Mouse (Mus musculus) lung, embryonic 15.5 days (tissue): Measurements from ENCODE around the gene Atp6ap1l. TPM values are rescaled to one million over a fixed set of nuclear protein-coding genes. Genes with fewer than 3 reads are reported as not detected.
"Not testable (repeated sequence)": the region's sequence is repeated elsewhere in the genome, so short reads cannot be mapped to it uniquely, and the experiment has no call there.

ENCODE experiments used
- ATAC-seq: fragments of 200-750 bp; cut with Nextera tagmentation; 2 replicates; pipeline ENCODE4 v1.8.0; 2017; ENCODE audit warnings: moderate number of reproducible peaks, borderline replicate concordance; ENCODE audit not compliant: low FRiP score, low TSS enrichment; ENCODE audit errors: extremely low read depth
- H3K27ac ChIP-seq: fragments of 300-500 bp; sonication (generic); 2 replicates; pipeline ENCODE4 v1.5.1; 2015; ENCODE audit warnings: moderate library complexity, mild to moderate bottlenecking, inconsistent platforms
- H3K27me3 ChIP-seq: fragments of 300-500 bp; sonication (generic); 2 replicates; pipeline ENCODE4 v1.6.1; 2015; ENCODE audit warnings: inconsistent platforms
- H3K36me3 ChIP-seq: fragments of 300-500 bp; sonication (generic); 2 replicates; pipeline ENCODE4 v1.6.1; 2015; ENCODE audit warnings: inconsistent platforms
- H3K4me1 ChIP-seq: fragments of 300-500 bp; sonication (generic); 2 replicates; pipeline ENCODE4 v1.6.1; 2015; ENCODE audit warnings: inconsistent platforms
- H3K4me2 ChIP-seq: fragments of 300-500 bp; sonication (generic); 2 replicates; pipeline ENCODE4 v1.6.1; 2015; ENCODE audit warnings: inconsistent platforms, mild to moderate bottlenecking, moderate library complexity
- H3K4me3 ChIP-seq: fragments of 300-500 bp; sonication (generic); 2 replicates; pipeline ENCODE4 v1.5.1; 2015; ENCODE audit warnings: mild to moderate bottlenecking, inconsistent platforms
- H3K9ac ChIP-seq: fragments of 300-500 bp; sonication (generic); 2 replicates; pipeline ENCODE4 v1.6.1; 2015; ENCODE audit warnings: inconsistent platforms
- H3K9me3 ChIP-seq: fragments of 300-500 bp; sonication (generic); 2 replicates; pipeline ENCODE4 v1.6.1; 2016; ENCODE audit warnings: inconsistent platforms
- WGBS: fragments of 180-500 bp; shearing (Covaris S2); methylation state at CpG from one replicate; pipeline ENCODE4 v1.1.7; 2015; 5-methylcytosine and 5-hydroxymethylcytosine counted together
- polyA plus RNA-seq: library from polyadenylated mRNA; unstranded; fragments of >200 nt; fragmentation: Nextera tagmentation; extraction: Ambion mirVana; gene quantifications from 2 replicates; pipeline ENCODE4 v1.2.1, GENCODE M21; 2015

Atp6ap1l gene
- polyA plus RNA-seq, result not detected in 2 replicates

- Histone ChIP-seq H3K36me3 (no peaks in the 10 kb centered on the region), H3K9me3 (no peaks in the 10 kb centered on the region), H3K4me2 (no peak within 1 kb of the TSS), H3K9ac (no peak within 1 kb of the TSS), H3K27me3 (no peaks in the 10 kb centered on the region), H3K27ac (no peak within 1 kb of the TSS), H3K4me1 (no peaks in the 10 kb centered on the region), H3K4me3 (no peak within 1 kb of the TSS)
- 92% methylated on average over 5 of the region's 5 CpGs for WGBS
- no peak for ATAC-seq
Observed at GRCm38 (mm10) chr13:90905176-90905575, at the start of gene Atp6ap1l. Atp6ap1l (minus strand) TSS chr13:90905355.

- 83% methylated on average over 5 of the region's 5 CpGs for WGBS
- Histone ChIP-seq H3K4me1 (no peaks in the 10 kb centered on the region), H3K36me3 (no peaks in the 10 kb centered on the region), H3K9ac (no peak overlapping the region), H3K27ac (no peak overlapping the region), H3K27me3 (no peaks in the 10 kb centered on the region), H3K9me3 (no peaks in the 10 kb centered on the region), H3K4me3 (no peak overlapping the region), H3K4me2 (no peak overlapping the region)
- ATAC-seq, result no peak
Observed at GRCm38 (mm10) chr13:90939600-90939999, 34.4 kb upstream of the Atp6ap1l start.

- H3K4me1 ChIP-seq, result no peaks in the 10 kb centered on the region
- no peaks in the 10 kb centered on the region for H3K27me3 ChIP-seq
- 51% methylated on average over 6 of the region's 6 CpGs for WGBS
- H3K4me3 ChIP-seq, result no peak overlapping the region
- no peak overlapping the region for H3K27ac ChIP-seq
- H3K36me3 ChIP-seq, result no peaks in the 10 kb centered on the region
- ATAC-seq, result no peak
- H3K4me2 ChIP-seq, result no peak overlapping the region
- no peaks in the 10 kb centered on the region for H3K9me3 ChIP-seq
- no peak overlapping the region for H3K9ac ChIP-seq
Observed at GRCm38 (mm10) chr13:90939192-90939591, 34.0 kb upstream of the Atp6ap1l start.

GRCm38 (mm10) chr13:90935852-90936251 lies 30.7 kb upstream of the Atp6ap1l start:
- Histone ChIP-seq H3K27me3 (no peaks in the 10 kb centered on the region), H3K4me1 (no peaks in the 10 kb centered on the region), H3K9me3 (no peaks in the 10 kb centered on the region), H3K36me3 (no peaks in the 10 kb centered on the region), H3K9ac (no peak overlapping the region), H3K27ac (no peak overlapping the region), H3K4me2 (no peak overlapping the region), H3K4me3 (no peak overlapping the region)
- no peak for ATAC-seq
- WGBS, result 76% methylated on average over 7 of the region's 7 CpGs

GRCm38 (mm10) chr13:90933256-90933655 lies 28.1 kb upstream of the Atp6ap1l start:
- H3K4me1 ChIP-seq, result no peaks in the 10 kb centered on the region
- no peak overlapping the region for H3K4me3 ChIP-seq
- no peaks in the 10 kb centered on the region for H3K27me3 ChIP-seq
- ATAC-seq, result no peak
- H3K9me3 ChIP-seq, result no peaks in the 10 kb centered on the region
- 71% methylated on average over 3 of the region's 3 CpGs for WGBS
- H3K4me2 ChIP-seq, result no peak overlapping the region
- H3K9ac ChIP-seq, result no peak overlapping the region
- no peak overlapping the region for H3K27ac ChIP-seq
- peaks cover 9% of the 10 kb centered on the region; the same call in 1 of the 2 replicates for H3K36me3 ChIP-seq

GRCm38 (mm10) chr13:90929847-90930246 lies 24.7 kb upstream of the Atp6ap1l start:
- Histone ChIP-seq H3K9ac (no peak overlapping the region), H3K4me1 (no peaks in the 10 kb centered on the region), H3K4me3 (no peak overlapping the region), H3K27ac (no peak overlapping the region), H3K36me3 (peaks cover 40% of the 10 kb centered on the region), H3K27me3 (no peaks in the 10 kb centered on the region), H3K4me2 (no peak overlapping the region), H3K9me3 (no peaks in the 10 kb centered on the region)
- ATAC-seq, result no peak
- WGBS, result 22% methylated on average over 5 of the region's 5 CpGs

GRCm38 (mm10) chr13:90928266-90928665 lies 23.1 kb upstream of the Atp6ap1l start:
- H3K4me2 ChIP-seq, ATAC-seq, H3K9me3 ChIP-seq, H3K27ac ChIP-seq, H3K4me1 ChIP-seq, H3K9ac ChIP-seq, H3K4me3 ChIP-seq, H3K27me3 ChIP-seq: not testable (repeated sequence)
- H3K36me3 ChIP-seq, result peaks cover 42% of the 10 kb centered on the region
- 85% methylated on average over 9 of the region's 10 CpGs for WGBS

GRCm38 (mm10) chr13:90926938-90927633 lies 21.9 kb upstream of the Atp6ap1l start:
- no peak overlapping the region for H3K4me2 ChIP-seq
- WGBS, result 66% methylated on average over 5 of the region's 5 CpGs
- ATAC-seq, result no peak
- no peak overlapping the region for H3K4me3 ChIP-seq
- H3K27me3 ChIP-seq, result no peaks in the 10 kb centered on the region
- peaks cover 42% of the 10 kb centered on the region for H3K36me3 ChIP-seq
- no peak overlapping the region for H3K9ac ChIP-seq
- H3K27ac ChIP-seq, result no peak overlapping the region
- peaks cover 4% of the 10 kb centered on the region; the same call in 1 of the 2 replicates for H3K4me1 ChIP-seq
- H3K9me3 ChIP-seq, result no peaks in the 10 kb centered on the region

- Histone ChIP-seq H3K4me2 (no peak overlapping the region), H3K4me3 (no peak overlapping the region), H3K27ac (no peak overlapping the region), H3K9ac (no peak overlapping the region), H3K9me3 (no peaks in the 10 kb centered on the region), H3K4me1 (peaks cover 4% of the 10 kb centered on the region; the same call in 1 of the 2 replicates), H3K27me3 (no peaks in the 10 kb centered on the region), H3K36me3 (peaks cover 42% of the 10 kb centered on the region)
- WGBS, result 73% methylated on average over 7 of the region's 7 CpGs
- ATAC-seq, result no peak
Observed at GRCm38 (mm10) chr13:90926125-90926765, 21.1 kb upstream of the Atp6ap1l start.

GRCm38 (mm10) chr13:90925191-90925590 lies 20.0 kb upstream of the Atp6ap1l start:
- Histone ChIP-seq H3K9me3 (no peaks in the 10 kb centered on the region), H3K4me3 (no peak overlapping the region), H3K4me1 (peaks cover 4% of the 10 kb centered on the region; the same call in 1 of the 2 replicates), H3K4me2 (no peak overlapping the region), H3K36me3 (peaks cover 42% of the 10 kb centered on the region), H3K27ac (no peak overlapping the region), H3K9ac (no peak overlapping the region), H3K27me3 (no peaks in the 10 kb centered on the region)
- no peak for ATAC-seq
- 85% methylated on average over 5 of the region's 5 CpGs for WGBS

- no peak for ATAC-seq
- Histone ChIP-seq H3K4me1 (peaks cover 4% of the 10 kb centered on the region; the same call in 1 of the 2 replicates), H3K4me2 (peak overlapping the region; percentile 55), H3K9me3 (no peaks in the 10 kb centered on the region), H3K36me3 (peaks cover 39% of the 10 kb centered on the region), H3K27me3 (no peaks in the 10 kb centered on the region), H3K4me3 (peak overlapping the region; percentile 96), H3K9ac (peak overlapping the region; percentile 98), H3K27ac (no peak overlapping the region)
- 39% methylated on average over 9 of the region's 9 CpGs for whole genome bisulfite sequencing
Observed at GRCm38 (mm10) chr13:90924072-90924471, 18.9 kb upstream of the Atp6ap1l start.

- not testable (repeated sequence) for H3K4me1 ChIP-seq, H3K9me3 ChIP-seq, H3K27me3 ChIP-seq, ATAC-seq
- peak overlapping the region; percentile 96 for H3K4me3 ChIP-seq
- H3K36me3 ChIP-seq, result peaks cover 35% of the 10 kb centered on the region
- peak overlapping the region; percentile 98 for H3K9ac ChIP-seq
- under 1% methylated on average over 13 of the region's 13 CpGs for WGBS
- peak overlapping the region; percentile 55 for H3K4me2 ChIP-seq
- H3K27ac ChIP-seq, result peak overlapping the region; percentile 74
Observed at GRCm38 (mm10) chr13:90923617-90924016, 18.5 kb upstream of the Atp6ap1l start.
